Mouse (Mus musculus) lung, adult 2 months (tissue): ENCODE measurements around the gene Olfr10.

ENCODE experiments used
- CTCF ChIP-seq: fragments of 200-500 bp; IDR thresholded peaks from 2 replicates; pipeline ENCODE4 v1.5.1; 2011; ENCODE audit warnings: mild to moderate bottlenecking, low read length, control low read depth; ENCODE audit not compliant: insufficient read depth
- POLR2A ChIP-seq: fragments of 200-500 bp; IDR thresholded peaks from 2 replicates; pipeline ENCODE4 v1.6.1; 2011; ENCODE audit warnings: low read depth, mild to moderate bottlenecking, control low read depth, low read length, borderline replicate concordance; ENCODE audit errors: extremely low read depth

- TF ChIP-seq CTCF (no peak), POLR2A (no peak)
Observed at GRCm38 (mm10) chr11:49265101-49265500, 39.4 kb upstream of the Olfr10 start.
